Mouse (Mus musculus) lung, embryonic 14.5 days (tissue): Measurements from ENCODE around the gene Angptl8. TPM values are rescaled to one million over a fixed set of nuclear protein-coding genes. Genes with fewer than 3 reads are reported as not detected.
"Not testable (repeated sequence)": the region's sequence is repeated elsewhere in the genome, so short reads cannot be mapped to it uniquely, and the experiment has no call there.

Experiments used
- ATAC-seq: fragments of 200-750 bp; cut with Nextera tagmentation; 2 replicates; pipeline ENCODE4 v1.8.0; 2017; ENCODE audit warnings: mild to moderate bottlenecking, moderate TSS enrichment, moderate library complexity; ENCODE audit not compliant: insufficient read depth
- DNase-seq: peaks from one replicate; pipeline ENCODE4 v3.0.0-alpha.2; 2015
- H3K27ac ChIP-seq: fragments of 300-500 bp; sonication (generic); 2 replicates; pipeline ENCODE4 v1.5.1; 2014; ENCODE audit warnings: low read depth, mild to moderate bottlenecking, moderate library complexity
- H3K27me3 ChIP-seq: fragments of 300-500 bp; sonication (generic); 2 replicates; pipeline ENCODE4 v1.6.1; 2014; ENCODE audit warnings: low read length, control low read depth; ENCODE audit not compliant: insufficient read depth
- H3K36me3 ChIP-seq: fragments of 300-500 bp; sonication (generic); 2 replicates; pipeline ENCODE4 v1.6.1; 2014; ENCODE audit warnings: control low read depth; ENCODE audit not compliant: insufficient read depth
- H3K4me1 ChIP-seq: fragments of 300-500 bp; sonication (generic); 2 replicates; pipeline ENCODE4 v1.6.1; 2014; ENCODE audit warnings: antibody characterized with exemption, control low read depth; ENCODE audit not compliant: insufficient read depth
- H3K4me2 ChIP-seq: fragments of 300-500 bp; sonication (generic); 2 replicates; pipeline ENCODE4 v1.6.1; 2014; ENCODE audit warnings: mild to moderate bottlenecking
- H3K4me3 ChIP-seq: fragments of 300-500 bp; sonication (generic); 2 replicates; pipeline ENCODE4 v1.5.1; 2014; ENCODE audit warnings: low read depth, low read length
- H3K9ac ChIP-seq: fragments of 300-500 bp; sonication (generic); 2 replicates; pipeline ENCODE4 v1.6.1; 2014
- H3K9me3 ChIP-seq: fragments of 300-500 bp; sonication (generic); 2 replicates; pipeline ENCODE4 v1.6.1; 2016; ENCODE audit warnings: low read depth, low read length, control low read depth
- CTCF ChIP-seq: IDR thresholded peaks from 2 replicates; pipeline ENCODE4 v1.5.1; 2016; ENCODE audit warnings: antibody characterized with exemption, low read depth
- WGBS: fragments of 180-500 bp; shearing (Covaris S2); extraction: QIAGEN DNeasy Blood & Tissue Kit; methylation state at CpG from one replicate; pipeline ENCODE4 v1.1.7; 2014; 5-methylcytosine and 5-hydroxymethylcytosine counted together
- polyA plus RNA-seq: library from polyadenylated mRNA; unstranded; fragments of >200 nt; fragmentation: Nextera tagmentation; extraction: Ambion mirVana; gene quantifications from 2 replicates; pipeline ENCODE4 v1.2.1, GENCODE M21; 2014

Gene Angptl8
- polyA plus RNA-seq = 1.3 and 1.9 TPM in 2 replicates

DNA sequence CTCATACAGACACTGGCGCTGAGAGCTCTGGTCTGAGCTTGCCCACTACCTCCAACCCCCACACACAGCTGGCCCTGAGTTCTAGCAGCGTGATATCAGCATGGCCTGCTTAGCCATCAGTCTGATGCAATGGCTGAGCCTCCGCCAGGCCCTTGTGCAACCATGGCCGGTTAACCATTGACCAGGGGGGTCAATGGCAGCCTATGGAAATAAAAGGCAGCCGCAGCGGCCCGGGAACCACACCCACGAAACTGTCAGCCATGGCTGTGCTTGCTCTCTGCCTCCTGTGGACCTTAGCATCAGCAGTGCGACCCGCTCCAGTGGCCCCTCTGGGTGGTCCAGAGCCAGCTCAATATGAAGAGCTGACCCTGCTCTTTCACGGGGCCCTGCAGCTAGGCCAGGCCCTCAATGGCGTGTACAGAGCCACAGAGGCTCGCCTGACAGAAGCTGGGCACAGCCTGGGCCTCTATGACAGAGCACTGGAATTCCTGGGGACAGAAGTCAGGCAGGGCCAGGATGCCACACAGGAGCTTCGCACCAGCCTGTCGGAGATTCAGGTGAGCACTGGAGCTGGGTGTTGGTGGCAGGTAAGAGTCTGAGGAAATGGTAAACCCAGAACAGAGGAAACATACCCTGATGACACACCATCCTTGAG lies at the start of gene Angptl8:
TSS of gene Angptl8 (plus strand) at position 253 of the 655 bp plus-strand sequence.
- Histone ChIP-seq H3K36me3 (peaks cover 85% of the 10 kb centered on the region), H3K4me1 (no peaks in the 10 kb centered on the region), H3K27ac (peak within 1 kb of the TSS; percentile 15; the same call in 1 of the 2 replicates), H3K9ac (no peak within 1 kb of the TSS), H3K4me2 (no peak within 1 kb of the TSS), H3K9me3 (no peaks in the 10 kb centered on the region), H3K27me3 (no peaks in the 10 kb centered on the region), H3K4me3 (no peak within 1 kb of the TSS)
- ATAC-seq (no peak), DNase-seq (peak; percentile 48)
- WGBS = 68% methylated on average over 15 of the region's 15 CpGs
- TF ChIP-seq CTCF = no peak

GRCm38 (mm10) chr9:21786309-21786708 lies 49.0 kb upstream of the Angptl8 start:
- not testable (repeated sequence) for ATAC-seq, H3K4me2 ChIP-seq, H3K4me3 ChIP-seq, H3K9me3 ChIP-seq, H3K9ac ChIP-seq, DNase-seq, H3K27ac ChIP-seq, H3K4me1 ChIP-seq, H3K27me3 ChIP-seq
- peaks cover 83% of the 10 kb centered on the region for H3K36me3 ChIP-seq
- 81% methylated on average over 1 of the region's 2 CpGs for WGBS

- Histone ChIP-seq H3K36me3 (peaks cover 83% of the 10 kb centered on the region), H3K4me1 (peaks cover 4% of the 10 kb centered on the region), H3K4me2 (no peak overlapping the region), H3K27me3 (no peaks in the 10 kb centered on the region), H3K27ac (no peak overlapping the region), H3K9ac (no peak overlapping the region; the same call in 1 of the 2 replicates), H3K4me3 (no peak overlapping the region), H3K9me3 (no peaks in the 10 kb centered on the region)
- WGBS = 15% methylated on average over 6 of the region's 6 CpGs
- peak; percentile 47 for ATAC-seq
- peak; percentile 75 for DNase-seq
- TF ChIP-seq CTCF = peak; percentile 84
These were observed 48.4 kb upstream of the Angptl8 start for GRCm38 (mm10) chr9:21786906-21787305.

DNA sequence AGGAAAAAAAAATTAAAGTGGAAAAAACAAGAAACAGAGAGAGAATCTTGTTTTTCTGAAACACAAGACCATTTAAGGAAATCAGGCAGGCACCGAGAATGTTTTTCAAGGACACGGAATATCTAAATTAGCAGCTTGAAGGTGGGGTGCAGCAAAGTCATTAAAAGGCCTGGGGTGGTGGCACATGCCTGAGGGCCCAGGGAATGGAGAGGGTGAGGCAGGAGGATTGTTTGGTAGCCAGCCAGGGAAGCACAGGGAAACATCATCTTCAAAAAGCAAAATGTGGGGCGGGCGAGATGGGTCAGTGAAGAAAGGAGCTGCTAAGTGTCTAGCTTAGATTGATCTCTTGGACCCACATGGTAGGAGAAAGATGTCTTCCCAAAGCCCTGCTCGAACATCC lies 47.7 kb upstream of the Angptl8 start:
- no peak overlapping the region for H3K4me2 ChIP-seq
- TF ChIP-seq CTCF = no peak
- DNase-seq (no peak), ATAC-seq (no peak)
- no peaks in the 10 kb centered on the region for H3K27me3 ChIP-seq
- no peak overlapping the region for H3K27ac ChIP-seq
- H3K4me3 ChIP-seq = no peak overlapping the region
- H3K36me3 ChIP-seq = peaks cover 84% of the 10 kb centered on the region
- H3K9me3 ChIP-seq = no peaks in the 10 kb centered on the region
- peaks cover 10% of the 10 kb centered on the region for H3K4me1 ChIP-seq
- WGBS = 78% methylated on average over 5 of the region's 5 CpGs
- no peak overlapping the region for H3K9ac ChIP-seq

GRCm38 (mm10) chr9:21788234-21788633 lies 47.1 kb upstream of the Angptl8 start:
- no peaks in the 10 kb centered on the region for H3K27me3 ChIP-seq
- peaks cover 10% of the 10 kb centered on the region for H3K4me1 ChIP-seq
- no peak for TF ChIP-seq CTCF
- DNase-seq (no peak), ATAC-seq (no peak)
- 68% methylated on average over 9 of the region's 9 CpGs for WGBS
- H3K27ac ChIP-seq = no peak overlapping the region
- H3K36me3 ChIP-seq = peaks cover 86% of the 10 kb centered on the region
- no peak overlapping the region for H3K4me2 ChIP-seq
- H3K9ac ChIP-seq = no peak overlapping the region
- no peaks in the 10 kb centered on the region for H3K9me3 ChIP-seq
- no peak overlapping the region for H3K4me3 ChIP-seq

GRCm38 (mm10) chr9:21791861-21792260 lies 43.4 kb upstream of the Angptl8 start:
- H3K4me1 ChIP-seq = peaks cover 21% of the 10 kb centered on the region
- ATAC-seq (peak; percentile 67; the same call in 1 of the 2 replicates), DNase-seq (peak; percentile 88)
- no peak for TF ChIP-seq CTCF
- WGBS = 51% methylated on average over 8 of the region's 8 CpGs
- H3K27ac ChIP-seq = peak overlapping the region; percentile 63; the same call in 1 of the 2 replicates
- 0 out of 2 replicates have a peak overlapping the region, but pooled peaks have one; percentile 10 for H3K4me3 ChIP-seq
- H3K9me3 ChIP-seq = no peaks in the 10 kb centered on the region
- H3K9ac ChIP-seq = no peak overlapping the region
- H3K27me3 ChIP-seq = no peaks in the 10 kb centered on the region
- H3K4me2 ChIP-seq = peak overlapping the region; percentile 41; the same call in 1 of the 2 replicates
- peaks cover 84% of the 10 kb centered on the region for H3K36me3 ChIP-seq

GRCm38 (mm10) chr9:21792644-21793043 lies 42.7 kb upstream of the Angptl8 start:
- Histone ChIP-seq H3K36me3 (peaks cover 76% of the 10 kb centered on the region), H3K4me2 (peak overlapping the region; percentile 41), H3K9me3 (no peaks in the 10 kb centered on the region), H3K9ac (no peak overlapping the region), H3K4me3 (peak overlapping the region; percentile 10; the same call in 1 of the 2 replicates), H3K27me3 (no peaks in the 10 kb centered on the region), H3K4me1 (peaks cover 25% of the 10 kb centered on the region), H3K27ac (peak overlapping the region; percentile 63)
- no peak for TF ChIP-seq CTCF
- ATAC-seq (peak; percentile 45), DNase-seq (peak; percentile 81)
- WGBS = 32% methylated on average over 8 of the region's 8 CpGs

- H3K4me3 ChIP-seq, DNase-seq, H3K9me3 ChIP-seq, H3K27ac ChIP-seq, H3K9ac ChIP-seq, H3K4me2 ChIP-seq, ATAC-seq, H3K27me3 ChIP-seq: not testable (repeated sequence)
- Histone ChIP-seq H3K36me3 (peaks cover 68% of the 10 kb centered on the region), H3K4me1 (peaks cover 25% of the 10 kb centered on the region)
- 95% methylated on average over 6 of the region's 6 CpGs for WGBS
These were observed 41.8 kb upstream of the Angptl8 start for GRCm38 (mm10) chr9:21793507-21793906.
